Mouse (Mus musculus) liver, embryonic 16.5 days (tissue): ENCODE measurements at regions not wholly inside any gene's neighbourhood (a gene's known extent, or its start where the extent isn't known, plus 50 kb on each side); places are given as distances from the start of the nearest gene placed in this dataset.

Source experiments
- ATAC-seq: fragments of 200-750 bp; cut with Nextera tagmentation; 2 replicates; pipeline ENCODE4 v1.8.0; 2017; ENCODE audit warnings: low read depth, mild to moderate bottlenecking, moderate number of reproducible peaks, moderate library complexity
- H3K27ac ChIP-seq: fragments of 300-500 bp; sonication (generic); 2 replicates; pipeline ENCODE4 v1.5.1; 2014; ENCODE audit warnings: mild to moderate bottlenecking, low read length
- H3K27me3 ChIP-seq: fragments of 300-500 bp; sonication (generic); 2 replicates; pipeline ENCODE4 v1.6.1; 2014; ENCODE audit warnings: low read depth, low read length, mixed read lengths; ENCODE audit not compliant: control insufficient read depth, insufficient read depth
- H3K36me3 ChIP-seq: fragments of 300-500 bp; sonication (generic); 2 replicates; pipeline ENCODE4 v1.6.1; 2014; ENCODE audit warnings: mild to moderate bottlenecking; ENCODE audit not compliant: control insufficient read depth, insufficient read depth
- H3K4me1 ChIP-seq: fragments of 300-500 bp; sonication (generic); 2 replicates; pipeline ENCODE4 v1.6.1; 2014; ENCODE audit warnings: low read depth, low read length, mixed read lengths; ENCODE audit not compliant: control insufficient read depth
- H3K4me2 ChIP-seq: fragments of 300-500 bp; sonication (generic); 2 replicates; pipeline ENCODE4 v1.6.1; 2014; ENCODE audit warnings: low read depth, low read length, mixed read lengths
- H3K4me3 ChIP-seq: fragments of 300-500 bp; sonication (generic); 2 replicates; pipeline ENCODE4 v1.5.1; 2014; ENCODE audit warnings: low read depth, mild to moderate bottlenecking, low read length
- H3K9ac ChIP-seq: fragments of 300-500 bp; sonication (generic); 2 replicates; pipeline ENCODE4 v1.6.1; 2014; ENCODE audit warnings: low read depth, low read length
- H3K9me3 ChIP-seq: fragments of 300-500 bp; sonication (generic); replicated peaks from 2 replicates; pipeline ENCODE4 v1.6.1; 2016; ENCODE audit warnings: low read length; ENCODE audit not compliant: control insufficient read depth
- WGBS: fragments of 180-500 bp; shearing (Covaris S2); extraction: QIAGEN DNeasy Blood & Tissue Kit; methylation state at CpG from one replicate; pipeline ENCODE4 v1.1.7; 2014; ENCODE audit not compliant: insufficient replicate concordance; 5-methylcytosine and 5-hydroxymethylcytosine counted together

DNA sequence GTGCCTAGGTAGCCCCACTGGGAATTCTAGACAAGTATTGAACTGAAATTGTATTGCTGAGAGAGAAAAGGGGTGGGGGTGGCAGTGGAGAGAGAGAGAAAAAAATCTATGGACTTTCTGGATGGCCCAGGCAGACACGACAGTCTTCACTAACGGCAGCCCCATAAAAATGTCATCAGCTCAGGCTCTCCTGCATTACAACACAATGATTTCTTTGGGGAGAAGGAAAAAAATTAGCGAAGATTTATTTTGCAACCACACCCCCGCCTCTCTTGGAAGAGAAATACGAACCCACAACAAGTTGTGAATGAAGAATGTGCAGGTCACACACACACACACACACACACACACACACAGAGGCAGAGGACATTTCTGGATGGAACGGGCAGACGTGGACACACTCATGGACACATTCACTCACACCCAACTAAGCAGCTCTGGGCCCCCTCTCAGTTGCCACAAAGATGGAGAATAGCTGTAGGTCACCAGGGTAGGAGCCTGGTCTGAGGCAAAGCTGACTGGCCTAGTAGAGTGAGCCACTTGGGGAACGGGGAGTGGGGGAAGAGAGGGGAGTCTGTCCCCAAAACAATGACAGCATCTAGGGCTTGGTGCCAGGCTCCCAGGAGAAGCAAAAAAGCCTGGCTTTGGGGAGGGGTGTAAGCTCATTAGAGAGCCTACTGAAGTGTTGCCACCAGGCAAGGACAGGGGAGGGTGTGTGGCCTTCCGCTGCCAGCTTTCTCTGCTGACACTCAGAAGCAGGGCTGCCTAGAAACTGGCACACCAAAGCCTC is 201.0 kb downstream of the Sox9 start:
- H3K9me3 ChIP-seq: no peaks in the 10 kb centered on the region
- no peak for ATAC-seq

DNA sequence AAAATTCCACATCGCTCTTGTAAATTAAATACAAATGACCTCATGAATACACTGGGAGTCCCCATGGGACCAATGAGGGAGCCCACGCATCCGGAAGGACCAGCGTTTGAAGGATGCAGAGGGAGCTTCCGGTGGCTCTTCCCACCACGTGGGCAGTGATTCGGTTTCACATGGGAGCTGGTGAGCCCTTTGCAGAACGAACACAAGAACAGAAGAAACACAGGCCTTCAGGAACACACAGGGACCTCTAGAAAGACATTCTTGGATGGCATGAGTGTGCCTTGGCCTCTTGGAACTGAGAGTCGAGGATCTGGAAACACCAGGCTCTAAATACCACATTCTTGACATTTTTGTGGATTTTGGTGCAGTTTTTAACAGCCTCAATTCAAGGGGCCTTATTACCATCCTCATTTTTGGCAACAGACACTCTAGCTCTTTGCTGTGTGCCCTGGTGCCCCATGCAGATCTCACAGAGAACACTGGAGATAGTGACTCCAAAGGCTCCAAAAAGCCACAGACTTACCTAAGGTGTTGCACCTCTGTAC is 204.1 kb downstream of the Sox9 start:
- ATAC-seq: no peak
- Histone ChIP-seq H3K36me3 (no peaks in the 10 kb centered on the region), H3K27ac (no peak overlapping the region), H3K27me3 (no peaks in the 10 kb centered on the region), H3K4me3 (no peak overlapping the region), H3K9me3 (no peaks in the 10 kb centered on the region), H3K9ac (no peak overlapping the region), H3K4me2 (no peak overlapping the region), H3K4me1 (no peaks in the 10 kb centered on the region)
- WGBS: 63% methylated on average over 9 of the region's 9 CpGs

More for the DNA sequence above, 201.0 kb downstream of the Sox9 start:
- WGBS: 61% methylated on average over 9 of the region's 9 CpGs
- no peak overlapping the region for H3K9ac ChIP-seq
- no peaks in the 10 kb centered on the region for H3K4me1 ChIP-seq
- H3K4me2 ChIP-seq: no peak overlapping the region
- no peaks in the 10 kb centered on the region for H3K27me3 ChIP-seq
- no peak overlapping the region for H3K4me3 ChIP-seq
- no peaks in the 10 kb centered on the region for H3K36me3 ChIP-seq
- no peak overlapping the region for H3K27ac ChIP-seq

- H3K4me3 ChIP-seq: no peak overlapping the region
- no peaks in the 10 kb centered on the region for H3K4me1 ChIP-seq
- H3K9me3 ChIP-seq: no peaks in the 10 kb centered on the region
- H3K4me2 ChIP-seq: no peak overlapping the region
- 0 out of 2 replicates have a peak, but pooled peaks have one; percentile 9 for ATAC-seq
- no peaks in the 10 kb centered on the region for H3K36me3 ChIP-seq
- no peak overlapping the region for H3K9ac ChIP-seq
- no peak overlapping the region for H3K27ac ChIP-seq
- no peaks in the 10 kb centered on the region for H3K27me3 ChIP-seq
- 47% methylated on average over 7 of the region's 7 CpGs for WGBS
Observed at GRCm38 (mm10) chr11:112987782-112988181, 205.8 kb downstream of the Sox9 start.

DNA sequence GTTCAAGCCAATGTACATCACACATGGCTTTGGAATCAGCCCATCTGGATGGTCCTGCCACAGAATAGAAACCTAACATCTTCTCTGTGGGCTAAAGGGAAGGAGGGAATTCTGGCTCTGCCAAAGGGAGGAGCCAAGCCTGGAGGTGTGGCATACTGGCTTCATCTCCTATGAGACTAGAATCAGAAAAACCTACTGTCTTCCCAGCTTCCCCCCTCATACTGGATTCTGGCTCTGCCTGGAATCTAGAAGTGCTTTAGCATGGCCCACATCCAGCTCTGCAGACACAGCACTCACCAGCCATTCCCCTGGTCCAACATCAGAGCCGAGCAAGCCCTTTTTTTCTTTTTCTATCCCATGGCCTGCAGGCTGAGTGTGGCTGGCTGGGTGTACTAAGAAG is 206.9 kb downstream of the Sox9 start:
- H3K27me3 ChIP-seq: no peaks in the 10 kb centered on the region
- H3K9me3 ChIP-seq: no peaks in the 10 kb centered on the region
- no peaks in the 10 kb centered on the region for H3K36me3 ChIP-seq
- H3K4me1 ChIP-seq: no peaks in the 10 kb centered on the region
- no peak overlapping the region for H3K4me3 ChIP-seq
- no peak for ATAC-seq
- no peak overlapping the region for H3K4me2 ChIP-seq
- 50% methylated on average over 1 of the region's 1 CpGs for WGBS
- no peak overlapping the region for H3K9ac ChIP-seq
- no peak overlapping the region for H3K27ac ChIP-seq

DNA sequence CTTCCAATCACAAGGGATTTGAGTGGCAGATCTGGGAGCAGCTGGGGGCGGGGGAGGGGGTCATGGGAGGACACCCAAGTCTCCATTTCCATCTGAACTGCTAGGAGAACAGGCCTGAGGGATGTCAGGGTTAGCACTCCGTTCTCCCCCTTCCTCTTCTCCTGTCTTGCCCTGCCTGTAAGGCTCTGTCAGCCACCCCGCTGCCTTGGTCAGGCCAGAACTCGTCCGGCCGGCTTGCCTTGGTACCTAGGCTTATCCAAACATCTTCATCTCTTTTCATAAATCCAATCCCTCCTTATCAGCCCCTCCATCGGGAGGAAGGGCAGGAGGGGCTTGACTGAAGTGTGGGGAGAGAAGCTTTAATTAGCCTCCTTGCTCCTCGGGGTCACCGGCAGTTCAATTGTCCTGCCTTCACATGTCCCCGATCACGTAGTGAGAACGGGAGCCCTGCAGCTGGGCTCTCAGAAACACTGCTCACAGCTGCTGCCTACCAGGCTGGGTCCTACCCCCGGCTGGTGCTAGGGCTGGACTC is 208.0 kb downstream of the Sox9 start:
- no peak overlapping the region for H3K9ac ChIP-seq
- H3K27me3 ChIP-seq: no peaks in the 10 kb centered on the region
- H3K27ac ChIP-seq: no peak overlapping the region
- no peak for ATAC-seq
- H3K4me2 ChIP-seq: no peak overlapping the region
- H3K36me3 ChIP-seq: no peaks in the 10 kb centered on the region
- H3K4me3 ChIP-seq: no peak overlapping the region
- H3K4me1 ChIP-seq: no peaks in the 10 kb centered on the region
- WGBS: 53% methylated on average over 13 of the region's 13 CpGs
- H3K9me3 ChIP-seq: no peaks in the 10 kb centered on the region

- WGBS: 71% methylated on average over 11 of the region's 11 CpGs
- H3K36me3 ChIP-seq: no peaks in the 10 kb centered on the region
- no peak overlapping the region for H3K27ac ChIP-seq
- no peaks in the 10 kb centered on the region for H3K27me3 ChIP-seq
- H3K9ac ChIP-seq: no peak overlapping the region
- H3K4me1 ChIP-seq: no peaks in the 10 kb centered on the region
- ATAC-seq: no peak
- H3K4me2 ChIP-seq: no peak overlapping the region
- H3K4me3 ChIP-seq: no peak overlapping the region
- H3K9me3 ChIP-seq: no peaks in the 10 kb centered on the region
Observed at GRCm38 (mm10) chr11:112990751-112991150, 208.7 kb downstream of the Sox9 start.

DNA sequence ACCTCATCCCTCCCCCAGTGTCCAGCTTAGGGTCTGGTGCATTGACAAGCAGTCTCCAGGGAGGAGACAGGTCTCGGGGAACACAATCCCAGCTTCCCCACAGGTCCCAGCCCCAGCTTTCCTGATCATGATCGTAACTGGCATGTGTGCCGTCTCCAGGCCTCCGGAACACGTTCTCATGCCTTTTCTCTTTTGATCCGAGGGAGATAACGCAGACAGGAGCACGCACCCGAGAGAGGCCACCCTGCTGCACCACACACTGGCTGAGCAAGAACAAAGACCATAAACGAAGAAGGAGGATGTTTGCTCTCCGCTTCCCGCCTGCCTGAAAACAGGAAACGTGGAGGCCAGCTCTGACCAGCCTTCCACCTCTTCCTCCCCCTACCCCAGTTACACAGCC is 209.8 kb downstream of the Sox9 start:
- Histone ChIP-seq H3K9me3 (no peaks in the 10 kb centered on the region), H3K4me1 (no peaks in the 10 kb centered on the region), H3K4me3 (no peak overlapping the region), H3K36me3 (no peaks in the 10 kb centered on the region), H3K27me3 (no peaks in the 10 kb centered on the region), H3K27ac (no peak overlapping the region), H3K4me2 (no peak overlapping the region), H3K9ac (no peak overlapping the region)
- ATAC-seq: no peak
- 10% methylated on average over 13 of the region's 13 CpGs for WGBS

- no peak for ATAC-seq
- no peaks in the 10 kb centered on the region for H3K4me1 ChIP-seq
- H3K36me3 ChIP-seq: no peaks in the 10 kb centered on the region
- WGBS: 50% methylated on average over 5 of the region's 5 CpGs
- no peak overlapping the region for H3K4me2 ChIP-seq
- no peak overlapping the region for H3K9ac ChIP-seq
- H3K9me3 ChIP-seq: no peaks in the 10 kb centered on the region
- no peak overlapping the region for H3K27ac ChIP-seq
- no peaks in the 10 kb centered on the region for H3K27me3 ChIP-seq
- no peak overlapping the region for H3K4me3 ChIP-seq
Observed at GRCm38 (mm10) chr11:112998777-112999583, 217.0 kb downstream of the Sox9 start.

DNA sequence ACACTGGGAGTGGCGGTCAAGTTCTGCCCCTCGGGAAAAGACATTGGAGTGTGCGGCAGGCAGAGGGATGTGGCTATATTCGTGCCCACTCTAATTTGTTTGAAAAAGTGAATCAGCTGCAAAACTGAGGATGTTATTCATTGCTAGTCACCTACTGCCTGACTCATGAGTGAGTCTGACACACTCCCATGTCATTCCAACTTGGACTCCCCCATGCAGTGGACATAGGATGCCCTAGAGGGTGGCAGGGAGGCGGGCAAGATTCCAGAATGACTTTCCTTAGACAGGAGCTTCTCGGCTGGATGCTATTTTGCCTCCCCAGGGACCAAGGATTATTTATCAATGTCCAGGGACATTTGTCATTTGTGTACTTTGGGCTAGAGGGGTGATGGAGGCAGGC is 219.0 kb downstream of the Sox9 start:
- no peaks in the 10 kb centered on the region for H3K4me1 ChIP-seq
- 76% methylated on average over 6 of the region's 6 CpGs for WGBS
- H3K4me3 ChIP-seq: no peak overlapping the region
- no peak overlapping the region for H3K9ac ChIP-seq
- ATAC-seq: no peak
- no peaks in the 10 kb centered on the region for H3K27me3 ChIP-seq
- no peaks in the 10 kb centered on the region for H3K9me3 ChIP-seq
- no peak overlapping the region for H3K4me2 ChIP-seq
- H3K27ac ChIP-seq: no peak overlapping the region
- H3K36me3 ChIP-seq: no peaks in the 10 kb centered on the region
